Mouse (Mus musculus) midbrain, embryonic 10.5 days (tissue): ENCODE measurements around the gene Gale. TPM values are rescaled to one million over a fixed set of nuclear protein-coding genes. Genes with fewer than 3 reads are reported as not detected.

Experiments used
- DNase-seq: peaks from one replicate; pipeline ENCODE4 v3.0.0-alpha.2; 2017; ENCODE audit warnings: low spot score
- H3K27ac ChIP-seq: fragments of 300-500 bp; sonication (generic); replicated peaks from 2 replicates; pipeline ENCODE4 v1.5.1; 2016; ENCODE audit warnings: mild to moderate bottlenecking
- H3K27me3 ChIP-seq: fragments of 300-500 bp; sonication (generic); 2 replicates; pipeline ENCODE4 v1.6.1; 2016; ENCODE audit warnings: low read depth, mild to moderate bottlenecking; ENCODE audit not compliant: poor library complexity, severe bottlenecking
- H3K36me3 ChIP-seq: fragments of 300-500 bp; sonication (generic); 2 replicates; pipeline ENCODE4 v1.6.1; 2016; ENCODE audit warnings: mild to moderate bottlenecking, moderate library complexity
- H3K4me1 ChIP-seq: fragments of 300-500 bp; sonication (generic); 2 replicates; pipeline ENCODE4 v1.6.1; 2016
- H3K4me3 ChIP-seq: fragments of 300-500 bp; sonication (generic); 2 replicates; pipeline ENCODE4 v1.5.1; 2016; ENCODE audit warnings: mild to moderate bottlenecking, moderate library complexity
- H3K9me3 ChIP-seq: fragments of 300-500 bp; sonication (generic); replicated peaks from 2 replicates; pipeline ENCODE4 v1.6.1; 2016; ENCODE audit warnings: mild to moderate bottlenecking
- WGBS: fragments of 180-500 bp; shearing (Covaris S2); methylation state at CpG from one replicate; pipeline ENCODE4 v1.1.7; 2016; 5-methylcytosine and 5-hydroxymethylcytosine counted together
- polyA plus RNA-seq: library from polyadenylated mRNA; unstranded; fragments of >200 nt; fragmentation: Nextera tagmentation; extraction: Ambion mirVana; gene quantifications from 2 replicates; pipeline ENCODE4 v1.2.1, GENCODE M21; 2016

Gene Gale
- polyA plus RNA-seq, 1 experiment from 2014 or later, result 47.2 TPM

GRCm38 (mm10) chr4:136008782-136009447 is 45.4 kb downstream of the Gale start:
- H3K9me3 ChIP-seq, result no peaks in the 10 kb centered on the region
- no peaks in the 10 kb centered on the region for H3K27me3 ChIP-seq
- no peak overlapping the region for H3K4me3 ChIP-seq
- whole genome bisulfite sequencing, result 85% methylated on average over 8 of the region's 8 CpGs
- H3K27ac ChIP-seq, result no peak overlapping the region
- DNase-seq, result no peak
- H3K4me1 ChIP-seq, result no peaks in the 10 kb centered on the region
- peaks cover 97% of the 10 kb centered on the region for H3K36me3 ChIP-seq

GRCm38 (mm10) chr4:136010586-136010985 is 47.1 kb downstream of the Gale start:
- DNase-seq, result no peak
- Histone ChIP-seq H3K9me3 (no peaks in the 10 kb centered on the region), H3K27ac (no peak overlapping the region), H3K4me1 (no peaks in the 10 kb centered on the region), H3K27me3 (no peaks in the 10 kb centered on the region), H3K4me3 (no peak overlapping the region), H3K36me3 (peaks cover 87% of the 10 kb centered on the region)
- WGBS, result 92% methylated on average over 4 of the region's 4 CpGs

- 80% methylated on average over 3 of the region's 3 CpGs for WGBS
- peaks cover 17% of the 10 kb centered on the region for H3K4me1 ChIP-seq
- peaks cover 43% of the 10 kb centered on the region for H3K36me3 ChIP-seq
- no peak for DNase-seq
- H3K4me3 ChIP-seq, result no peak overlapping the region
- no peak overlapping the region for H3K27ac ChIP-seq
- no peaks in the 10 kb centered on the region for H3K9me3 ChIP-seq
- H3K27me3 ChIP-seq, result no peaks in the 10 kb centered on the region
Measured at GRCm38 (mm10) chr4:136016059-136016602, 52.6 kb downstream of the Gale start.

Other genes with a start within 250 kb of the Gale start
- not detected in 2 replicates for gene Il22ra1, start 235.6 kb upstream of the Gale start, polyA plus RNA-seq
- 0.12 and 0.20 TPM in 2 replicates for gene Myom3, start 204.0 kb upstream of the Gale start, polyA plus RNA-seq
- 368 and 383 TPM in 2 replicates for gene Srsf10, start 108.0 kb upstream of the Gale start, polyA plus RNA-seq
- gene Pnrc2, start 89.9 kb upstream of the Gale start, polyA plus RNA-seq, result 216 and 225 TPM in 2 replicates
- 0.46 and 0.60 TPM in 2 replicates for gene Cnr2, start 68.3 kb upstream of the Gale start, polyA plus RNA-seq
- gene Fuca1, start 43.0 kb upstream of the Gale start, polyA plus RNA-seq, result 54.0 and 63.7 TPM in 2 replicates
- 64.5 and 70.1 TPM in 2 replicates for gene Hmgcl, start 17.3 kb upstream of the Gale start, polyA plus RNA-seq
- 214 and 220 TPM in 2 replicates for gene Lypla2, start 8.9 kb downstream of the Gale start, polyA plus RNA-seq
- gene Pithd1, start 23.5 kb downstream of the Gale start, polyA plus RNA-seq, result 66.3 and 69.6 TPM in 2 replicates
- 34.7 and 36.1 TPM in 2 replicates for gene Eloa, start 58.0 kb downstream of the Gale start, polyA plus RNA-seq
- 407 and 486 TPM in 2 replicates for gene Rpl11, start 89.7 kb downstream of the Gale start, polyA plus RNA-seq
- gene Id3, start 179.8 kb downstream of the Gale start, polyA plus RNA-seq, result 619 and 802 TPM in 2 replicates
- gene E2f2, start 208.7 kb downstream of the Gale start, polyA plus RNA-seq, result 10.3 and 10.8 TPM in 2 replicates
- 6.0 and 7.1 TPM in 2 replicates for gene Asap3, start 242.6 kb downstream of the Gale start, polyA plus RNA-seq